Mouse (Mus musculus) lung, postnatal 4 days (tissue): ENCODE data around the gene Tmem270.

Experiments
- DNase-seq, 2 experiments: peaks; one replicate each; pipeline ENCODE4 v3.0.0; 2021

Gene Tmem270

GRCm38 (mm10) chr5:134876801-134877200 is 29.7 kb downstream of the Tmem270 start:
- peak; percentile 39 to 83 for DNase-seq

- DNase-seq: no peak
These were observed 31.3 kb downstream of the Tmem270 start for GRCm38 (mm10) chr5:134875245-134875644.

DNA sequence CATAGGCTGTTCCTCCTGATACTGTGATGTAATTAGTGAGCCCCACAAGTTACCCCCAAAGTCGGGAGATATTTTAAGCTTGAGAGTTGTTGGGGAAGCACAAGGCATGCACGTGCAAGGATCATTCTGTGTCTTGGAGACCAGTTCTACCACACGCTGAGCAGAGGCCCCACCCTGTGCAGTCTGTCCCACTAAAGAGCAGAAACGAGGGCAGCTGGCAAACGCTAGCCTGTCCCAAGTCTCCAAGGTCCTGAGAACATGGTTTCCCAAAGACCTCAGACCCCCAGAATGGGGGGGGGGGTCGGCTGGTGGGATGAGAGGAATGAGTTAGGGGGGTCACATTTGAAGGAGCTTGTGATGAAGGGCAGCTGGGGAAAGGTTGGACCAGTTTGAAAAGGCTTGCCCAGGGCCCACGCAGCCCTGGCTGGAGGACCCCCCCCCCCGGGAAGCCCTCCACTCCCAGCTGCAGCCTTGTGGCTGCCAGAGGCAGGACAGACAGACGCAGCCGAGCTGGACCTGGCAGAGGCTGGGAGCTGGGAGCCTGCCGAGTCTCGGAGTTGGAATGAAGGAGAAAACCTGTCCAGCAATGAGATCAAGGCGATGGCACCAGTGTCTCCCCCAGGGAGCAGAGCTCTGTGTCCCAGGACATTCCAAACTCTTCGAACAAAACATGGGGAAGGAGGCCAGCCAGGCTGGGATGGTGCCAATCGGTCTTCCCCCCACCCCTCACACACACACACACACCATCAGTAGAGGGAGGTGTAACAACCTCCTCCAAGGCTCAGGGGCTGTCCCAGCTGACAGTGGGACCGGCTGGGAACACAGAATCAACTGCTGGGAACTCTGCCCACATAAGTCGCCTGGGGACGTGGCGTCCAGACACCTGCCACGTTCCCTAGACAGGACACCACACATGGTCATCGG is 32.3 kb downstream of the Tmem270 start:
- DNase-seq: peak; percentile 70 to 92

- DNase-seq: no peak
These were observed 33.5 kb downstream of the Tmem270 start for GRCm38 (mm10) chr5:134873034-134873433.

GRCm38 (mm10) chr5:134872597-134872996 is 33.9 kb downstream of the Tmem270 start:
- peak; percentile 32 to 66 for DNase-seq

DNA sequence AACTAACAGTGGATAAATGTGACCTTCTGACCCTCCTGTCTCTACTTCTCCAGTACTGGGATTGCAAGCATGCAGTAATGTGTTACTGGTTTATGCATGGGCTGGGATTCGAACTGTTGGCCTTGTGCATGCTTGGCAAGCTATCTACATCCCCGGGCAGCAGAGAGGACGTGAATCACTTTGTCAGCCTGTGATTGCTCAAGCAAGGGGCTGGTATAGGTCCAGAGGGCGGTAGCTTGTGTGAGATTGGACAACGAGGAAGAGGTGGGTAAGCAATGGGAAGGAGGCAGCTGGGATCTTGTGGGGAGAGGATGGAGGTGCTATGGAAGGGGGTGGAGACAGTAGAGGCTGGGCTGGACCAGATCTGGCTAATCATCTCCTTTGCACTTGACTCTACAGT is 38.0 kb downstream of the Tmem270 start:
- no peak for DNase-seq

DNA sequence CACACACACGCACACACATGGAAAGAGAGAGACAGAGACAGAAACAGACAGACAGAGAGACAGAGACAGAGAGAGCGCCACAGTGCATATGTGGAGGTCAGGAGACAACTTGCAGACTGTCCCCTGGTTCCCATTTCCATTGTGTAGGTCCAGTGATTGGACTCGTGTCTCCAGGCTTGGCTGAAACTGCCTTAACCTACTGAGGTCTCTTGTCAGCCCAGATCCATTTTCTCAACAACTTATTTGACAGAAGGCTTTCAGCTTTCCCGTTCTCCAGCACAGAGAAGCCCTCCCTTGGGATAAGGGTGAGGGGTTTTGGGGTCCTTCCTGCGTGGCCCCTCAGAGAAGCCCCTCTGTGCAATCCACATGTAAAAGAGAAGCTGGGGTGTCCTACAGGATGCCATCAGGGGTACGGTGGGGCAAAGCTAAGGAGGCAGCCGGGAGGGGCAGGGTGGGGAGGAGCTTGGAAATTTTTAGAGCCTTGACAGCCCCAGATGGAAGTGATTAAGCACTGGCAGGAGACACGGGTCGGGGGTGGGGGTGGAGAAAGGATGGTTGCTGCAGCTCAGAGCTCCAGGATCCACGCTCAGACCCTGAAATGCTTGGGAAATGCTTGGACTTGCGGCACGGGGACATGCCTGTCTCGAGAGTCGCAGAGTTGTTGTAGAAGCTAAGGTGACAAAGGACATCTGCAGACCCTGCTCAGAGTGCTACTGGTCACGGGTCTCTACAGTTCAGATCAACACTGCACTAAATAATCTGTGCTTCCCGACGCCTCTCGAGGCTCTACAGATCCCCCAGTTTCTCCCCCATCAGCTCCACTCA is 39.0 kb downstream of the Tmem270 start:
- DNase-seq: no peak

DNA sequence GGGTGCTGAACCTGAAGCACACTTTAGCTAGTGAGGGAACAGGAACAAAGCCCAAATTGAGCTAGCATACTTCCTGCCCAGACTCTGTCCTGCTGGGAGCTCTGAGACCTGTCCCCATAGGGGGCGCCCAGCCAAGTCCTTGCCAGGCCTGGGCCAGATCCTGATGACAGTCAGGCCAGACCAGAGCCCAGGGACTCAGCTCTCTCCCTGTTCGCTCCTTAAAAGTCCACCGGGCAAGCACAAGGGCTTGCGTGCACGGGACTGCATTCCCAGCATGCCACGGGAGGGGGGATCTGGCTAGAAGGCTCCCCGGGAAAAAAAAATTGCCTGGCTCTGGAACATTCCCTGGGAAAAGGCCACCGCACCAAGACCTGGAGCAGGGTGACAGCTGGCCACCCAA is 41.4 kb downstream of the Tmem270 start:
- DNase-seq: peak; percentile 63 to 83

- peak; percentile 14 to 52 for DNase-seq
These were observed 44.5 kb downstream of the Tmem270 start for GRCm38 (mm10) chr5:134861902-134862497.

GRCm38 (mm10) chr5:134859193-134859592 is 47.3 kb downstream of the Tmem270 start:
- no peak for DNase-seq

- DNase-seq: no peak
These were observed 48.2 kb downstream of the Tmem270 start for GRCm38 (mm10) chr5:134858378-134858777.

DNA sequence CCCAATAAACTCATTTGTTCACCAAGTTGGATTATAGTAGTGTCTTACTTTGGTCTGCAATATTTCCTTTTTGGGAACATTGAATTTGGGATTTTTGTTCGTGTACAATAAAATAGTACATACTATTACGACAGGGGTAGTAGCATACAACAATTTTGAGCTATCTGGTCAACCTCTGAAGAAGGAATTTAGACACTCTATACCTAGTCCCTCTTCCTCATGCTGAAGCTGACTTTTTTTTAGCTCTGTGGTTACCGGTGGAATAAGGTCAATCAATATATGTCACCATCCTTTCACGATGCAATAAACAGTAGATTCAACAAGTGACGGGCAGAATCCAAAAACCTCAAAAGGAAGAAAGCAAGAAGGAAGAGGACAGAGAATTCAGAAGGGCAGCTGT is 53.7 kb downstream of the Tmem270 start:
- no peak for DNase-seq
